Mouse (Mus musculus): Measurements from ENCODE around the gene Bag6. TPM values are rescaled to one million over a fixed set of nuclear protein-coding genes. Genes with fewer than 3 reads are reported as not detected.

The Bag6 gene
- polyA plus RNA-seq, 1 experiment from 2014 or later, result 93.9 TPM

- H3K4me2 ChIP-seq (replicated peaks), result no peak within 1 kb of the TSS
- H3K27ac ChIP-seq, result no peak within 1 kb of the TSS
- H3K27me3 ChIP-seq, result peaks cover 43% of the 10 kb centered on the region
- no peak for ATAC-seq
- H3K9ac ChIP-seq (replicated peaks), result no peak within 1 kb of the TSS
- 75% methylated on average over 28 of the region's 28 CpGs for WGBS
- H3K4me3 ChIP-seq (replicated peaks), result peak within 1 kb of the TSS; percentile 38; the same call in 1 of the 2 replicates
- peaks cover 14% of the 10 kb centered on the region for H3K4me1 ChIP-seq (replicated peaks)
- no peaks in the 10 kb centered on the region for H3K36me3 ChIP-seq
- H3K9me3 ChIP-seq, result no peaks in the 10 kb centered on the region
Measured at GRCm38 (mm10) chr17:35193881-35194843, 59.2 kb downstream of the Bag6 start, which contains the start of gene Ltb. Gene Ltb (plus strand): TSS chr17:35194439.

GRCm38 (mm10) chr17:35194844-35195630, 60.1 kb downstream of the Bag6 start:
- H3K27me3 ChIP-seq, result peaks cover 43% of the 10 kb centered on the region
- H3K36me3 ChIP-seq, result no peaks in the 10 kb centered on the region
- H3K9ac ChIP-seq (replicated peaks), result peak overlapping the region; percentile 53; the same call in 1 of the 2 replicates
- peak overlapping the region; percentile 65 for H3K4me2 ChIP-seq (replicated peaks)
- H3K27ac ChIP-seq, result no peak overlapping the region
- 46% methylated on average over 19 of the region's 19 CpGs for WGBS
- H3K4me3 ChIP-seq (replicated peaks), result peak overlapping the region; percentile 38
- H3K4me1 ChIP-seq (replicated peaks), result peaks cover 14% of the 10 kb centered on the region
- peak; percentile 32; the same call in 1 of the 2 replicates for ATAC-seq
- no peaks in the 10 kb centered on the region for H3K9me3 ChIP-seq

GRCm38 (mm10) chr17:35195631-35196320, 60.8 kb downstream of the Bag6 start:
- Histone ChIP-seq H3K4me3 (replicated peaks) (peak overlapping the region; percentile 38), H3K9me3 (no peaks in the 10 kb centered on the region), H3K9ac (replicated peaks) (peak overlapping the region; percentile 53; the same call in 1 of the 2 replicates), H3K4me2 (replicated peaks) (peak overlapping the region; percentile 65), H3K27me3 (peaks cover 46% of the 10 kb centered on the region), H3K27ac (no peak overlapping the region), H3K4me1 (replicated peaks) (peaks cover 14% of the 10 kb centered on the region), H3K36me3 (no peaks in the 10 kb centered on the region)
- 2% methylated on average over 66 of the region's 66 CpGs for WGBS
- peak; percentile 91 for ATAC-seq

- peak overlapping the region; percentile 65 for H3K4me2 ChIP-seq (replicated peaks)
- 32% methylated on average over 9 of the region's 9 CpGs for WGBS
- peaks cover 14% of the 10 kb centered on the region for H3K4me1 ChIP-seq (replicated peaks)
- H3K9me3 ChIP-seq, result no peaks in the 10 kb centered on the region
- no peak overlapping the region for H3K27ac ChIP-seq
- H3K36me3 ChIP-seq, result no peaks in the 10 kb centered on the region
- ATAC-seq, result no peak
- H3K9ac ChIP-seq (replicated peaks), result no peak overlapping the region
- peak overlapping the region; percentile 38 for H3K4me3 ChIP-seq (replicated peaks)
- H3K27me3 ChIP-seq, result peaks cover 46% of the 10 kb centered on the region
Measured at GRCm38 (mm10) chr17:35196321-35196641, 61.3 kb downstream of the Bag6 start.

Small RNA genes within 50 kb of the gene (microRNA-seq; reads per million reads assigned to microRNA genes)
- gene Mir6973a, result not detected

Other genes with a start within 250 kb of the Bag6 start
- 1.2 and 2.1 TPM in 2 replicates for gene C2, start 236.9 kb upstream of the Bag6 start, polyA plus RNA-seq (2015; fragmentation: Nextera tagmentation; extraction: Ambion mirVana)
- 105 and 114 TPM in 2 replicates for gene Ehmt2, start 236.7 kb upstream of the Bag6 start, polyA plus RNA-seq (2015; fragmentation: Nextera tagmentation; extraction: Ambion mirVana)
- 0.09 TPM in 1 of 2 replicates, not detected in the other for gene Slc44a4, start 220.7 kb upstream of the Bag6 start, polyA plus RNA-seq (2015; fragmentation: Nextera tagmentation; extraction: Ambion mirVana)
- 25.5 and 25.9 TPM in 2 replicates for gene Neu1, start 203.9 kb upstream of the Bag6 start, polyA plus RNA-seq (2015; fragmentation: Nextera tagmentation; extraction: Ambion mirVana)
- gene Hspa1b, start 175.9 kb upstream of the Bag6 start, polyA plus RNA-seq (2015; fragmentation: Nextera tagmentation; extraction: Ambion mirVana), result 0.10 and 0.11 TPM in 2 replicates
- gene Gm20481, start 165.3 kb upstream of the Bag6 start, polyA plus RNA-seq (2015; fragmentation: Nextera tagmentation; extraction: Ambion mirVana), result not detected in 2 replicates
- 2.8 and 2.9 TPM in 2 replicates for gene Hspa1a, start 163.0 kb upstream of the Bag6 start, polyA plus RNA-seq (2015; fragmentation: Nextera tagmentation; extraction: Ambion mirVana)
- gene Hspa1l, start 162.5 kb upstream of the Bag6 start, polyA plus RNA-seq (2015; fragmentation: Nextera tagmentation; extraction: Ambion mirVana), result 0.55 and 1.5 TPM in 2 replicates
- gene Lsm2, start 153.3 kb upstream of the Bag6 start, polyA plus RNA-seq (2015; fragmentation: Nextera tagmentation; extraction: Ambion mirVana), result 141 and 150 TPM in 2 replicates
- 61.0 and 69.1 TPM in 2 replicates for gene Vars, start 134.2 kb upstream of the Bag6 start, polyA plus RNA-seq (2015; fragmentation: Nextera tagmentation; extraction: Ambion mirVana)
- 0.13 and 0.20 TPM in 2 replicates for gene Vwa7, start 118.6 kb upstream of the Bag6 start, polyA plus RNA-seq (2015; fragmentation: Nextera tagmentation; extraction: Ambion mirVana)
- gene Sapcd1, start 107.2 kb upstream of the Bag6 start, polyA plus RNA-seq (2015; fragmentation: Nextera tagmentation; extraction: Ambion mirVana), result 3.8 and 4.3 TPM in 2 replicates
- gene Msh5, start 88.4 kb upstream of the Bag6 start, polyA plus RNA-seq (2015; fragmentation: Nextera tagmentation; extraction: Ambion mirVana), result 3.3 and 3.7 TPM in 2 replicates
- 93.7 and 99.6 TPM in 2 replicates for gene Clic1, start 85.2 kb upstream of the Bag6 start, polyA plus RNA-seq (2015; fragmentation: Nextera tagmentation; extraction: Ambion mirVana)
- gene Ddah2, start 76.1 kb upstream of the Bag6 start, polyA plus RNA-seq (2015; fragmentation: Nextera tagmentation; extraction: Ambion mirVana), result 501 and 531 TPM in 2 replicates
- gene Ly6g6c, start 69.8 kb upstream of the Bag6 start, polyA plus RNA-seq (2015; fragmentation: Nextera tagmentation; extraction: Ambion mirVana), result not detected in 2 replicates
- 0.45 and 0.50 TPM in 2 replicates for gene Mpig6b, start 69.0 kb upstream of the Bag6 start, polyA plus RNA-seq (2015; fragmentation: Nextera tagmentation; extraction: Ambion mirVana)
- gene Ly6g6e, start 58.3 kb upstream of the Bag6 start, polyA plus RNA-seq (2015; fragmentation: Nextera tagmentation; extraction: Ambion mirVana), result 0.18 and 0.32 TPM in 2 replicates
- gene Ly6g6d, start 57.1 kb upstream of the Bag6 start, polyA plus RNA-seq (2015; fragmentation: Nextera tagmentation; extraction: Ambion mirVana), result 1.0 and 1.9 TPM in 2 replicates
- gene Ly6g6f, start 49.6 kb upstream of the Bag6 start, polyA plus RNA-seq (2015; fragmentation: Nextera tagmentation; extraction: Ambion mirVana), result 0.18 and 0.19 TPM in 2 replicates
- 85.1 and 86.5 TPM in 2 replicates for gene Abhd16a, start 45.9 kb upstream of the Bag6 start, polyA plus RNA-seq (2015; fragmentation: Nextera tagmentation; extraction: Ambion mirVana)
- gene Ly6g5c, start 26.9 kb upstream of the Bag6 start, polyA plus RNA-seq (2015; fragmentation: Nextera tagmentation; extraction: Ambion mirVana), result not detected in 2 replicates
- 1.4 and 1.7 TPM in 2 replicates for gene Ly6g5b, start 19.8 kb upstream of the Bag6 start, polyA plus RNA-seq (2015; fragmentation: Nextera tagmentation; extraction: Ambion mirVana)
- 27.1 and 30.4 TPM in 2 replicates for gene Gpank1, start 13.7 kb upstream of the Bag6 start, polyA plus RNA-seq (2015; fragmentation: Nextera tagmentation; extraction: Ambion mirVana)
- 293 and 316 TPM in 2 replicates for gene Csnk2b, start 13.1 kb upstream of the Bag6 start, polyA plus RNA-seq (2015; fragmentation: Nextera tagmentation; extraction: Ambion mirVana)
- gene D17H6S53E, start 8.8 kb upstream of the Bag6 start, polyA plus RNA-seq (2015; fragmentation: Nextera tagmentation; extraction: Ambion mirVana), result 9.2 and 9.4 TPM in 2 replicates
- gene Apom, start 3.1 kb upstream of the Bag6 start, polyA plus RNA-seq (2015; fragmentation: Nextera tagmentation; extraction: Ambion mirVana), result 0.53 and 0.63 TPM in 2 replicates
- gene Prrc2a, start 29.7 kb downstream of the Bag6 start, polyA plus RNA-seq (2015; fragmentation: Nextera tagmentation; extraction: Ambion mirVana), result 209 and 228 TPM in 2 replicates
- gene Aif1, start 40.9 kb downstream of the Bag6 start, polyA plus RNA-seq (2015; fragmentation: Nextera tagmentation; extraction: Ambion mirVana), result 4.9 and 7.0 TPM in 2 replicates
- gene Lst1, start 53.3 kb downstream of the Bag6 start, polyA plus RNA-seq (2015; fragmentation: Nextera tagmentation; extraction: Ambion mirVana), result 4.8 and 7.1 TPM in 2 replicates
- gene Ltb, start 59.3 kb downstream of the Bag6 start, polyA plus RNA-seq (2015; fragmentation: Nextera tagmentation; extraction: Ambion mirVana), result 0.35 and 0.76 TPM in 2 replicates
- gene Tnf, start 66.8 kb downstream of the Bag6 start, polyA plus RNA-seq (2015; fragmentation: Nextera tagmentation; extraction: Ambion mirVana), result not detected in 2 replicates
- gene Lta, start 70.2 kb downstream of the Bag6 start, polyA plus RNA-seq (2015; fragmentation: Nextera tagmentation; extraction: Ambion mirVana), result 0.11 and 0.23 TPM in 2 replicates
- gene Gm16181, start 85.7 kb downstream of the Bag6 start, polyA plus RNA-seq (2015; fragmentation: Nextera tagmentation; extraction: Ambion mirVana), result 0.57 and 0.79 TPM in 2 replicates
- 41.6 and 43.0 TPM in 2 replicates for gene Atp6v1g2, start 98.5 kb downstream of the Bag6 start, polyA plus RNA-seq (2015; fragmentation: Nextera tagmentation; extraction: Ambion mirVana)
- gene Nfkbil1, start 100.6 kb downstream of the Bag6 start, polyA plus RNA-seq (2015; fragmentation: Nextera tagmentation; extraction: Ambion mirVana), result 8.3 and 11.0 TPM in 2 replicates
- gene Ddx39b, start 106.6 kb downstream of the Bag6 start, polyA plus RNA-seq (2015; fragmentation: Nextera tagmentation; extraction: Ambion mirVana), result 460 and 465 TPM in 2 replicates
- gene H2-D1, start 127.6 kb downstream of the Bag6 start, polyA plus RNA-seq (2015; fragmentation: Nextera tagmentation; extraction: Ambion mirVana), result 49.5 and 52.5 TPM in 2 replicates
- 0.11 and 0.17 TPM in 2 replicates for gene H2-Q1, start 185.2 kb downstream of the Bag6 start, polyA plus RNA-seq (2015; fragmentation: Nextera tagmentation; extraction: Ambion mirVana)
- 0.26 and 0.30 TPM in 2 replicates for gene H2-Q2, start 207.1 kb downstream of the Bag6 start, polyA plus RNA-seq (2015; fragmentation: Nextera tagmentation; extraction: Ambion mirVana)
- 1.00 and 1.3 TPM in 2 replicates for gene H2-Q4, start 244.4 kb downstream of the Bag6 start, polyA plus RNA-seq (2015; fragmentation: Nextera tagmentation; extraction: Ambion mirVana)

All from midbrain, embryonic 13.5 days (tissue).